Comparison of ENCODE assay signal across 19 mouse cellular contexts in the genomic region with DNA sequence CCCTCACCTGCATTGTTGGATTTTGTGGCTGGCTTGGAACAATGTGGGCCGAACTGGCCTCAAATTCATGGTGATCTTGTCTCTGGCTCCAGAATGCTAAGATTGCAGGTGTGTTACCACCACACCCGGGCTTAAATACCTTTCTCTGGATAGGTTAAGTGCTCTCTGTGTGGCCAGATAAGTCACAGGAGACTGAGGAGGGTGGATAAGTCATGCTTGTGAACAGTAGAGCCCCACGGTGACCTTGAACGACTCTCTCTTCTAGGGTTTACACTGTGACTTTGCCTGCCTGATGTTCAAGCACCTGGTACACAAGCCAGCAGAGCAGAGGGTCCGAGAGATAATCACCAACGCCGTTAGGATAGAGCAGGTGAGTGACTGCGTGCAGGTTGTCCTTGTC. TPM values are rescaled to one million over a fixed set of nuclear protein-coding genes. Genes with fewer than 3 reads are reported as not detected.
DNase-seq lines count a peak whose midpoint lies in the region; ATAC-seq and TF ChIP-seq lines count a peak whose summit lies in the region.
"Had no signal": no experiment of that assay in that cellular context is flagged by ENCODE, and none has a peak within 500 bp of the region (broad histone marks: within the 10 kb centered on the region; RNA-seq: fewer than 3 reads in every experiment).

No protein-coding gene starts in this region.

- no peaks in the 10 kb centered on the region for H3K27me3 ChIP-seq in erythroblast, embryonic 14.5 days (ENCODE audit: control insufficient read depth)
- H3K27me3 ChIP-seq in intestine, embryonic 15.5 days (replicated peaks): no peaks in the 10 kb centered on the region
- H3K27me3 ChIP-seq in intestine, postnatal 0 days (replicated peaks; ENCODE audit: control insufficient read depth, insufficient read depth, low read length): no peaks in the 10 kb centered on the region
- no peaks in the 10 kb centered on the region for H3K27me3 ChIP-seq in liver, embryonic 12.5 days (replicated peaks)
- H3K27me3 ChIP-seq: hindbrain, embryonic 12.5 days; kidney, embryonic 15.5 days; limb, embryonic 12.5 days; stomach, embryonic 15.5 days had no signal

- H3K9ac ChIP-seq in intestine, embryonic 15.5 days: no peak overlapping the region
- H3K9ac ChIP-seq in intestine, postnatal 0 days (ENCODE audit: low read depth, low read length): no peak overlapping the region
- peak overlapping the region; percentile 40; the same call in 1 of the 2 replicates for H3K9ac ChIP-seq in ES-E14 (ENCODE audit: insufficient read depth, low read depth, low read length, poor library complexity, severe bottlenecking)
- H3K9ac ChIP-seq in liver, embryonic 12.5 days: peak overlapping the region; percentile 84
- H3K9ac ChIP-seq: hindbrain, embryonic 12.5 days; kidney, embryonic 15.5 days; limb, embryonic 12.5 days; stomach, embryonic 15.5 days had no signal

- TF ChIP-seq CTCF in intestine, postnatal 0 days (IDR thresholded peaks at IDR 0.05; ENCODE audit: low read depth): no peak

- peaks cover 49% of the 10 kb centered on the region for H3K4me1 ChIP-seq in erythroblast, embryonic 14.5 days (ENCODE audit: control insufficient read depth)
- H3K4me1 ChIP-seq in intestine, embryonic 15.5 days (replicated peaks): peaks cover 22% of the 10 kb centered on the region
- H3K4me1 ChIP-seq in intestine, postnatal 0 days (replicated peaks; ENCODE audit: control insufficient read depth, insufficient read depth, low read length): 0 out of 2 replicates have a peak, but pooled peaks cover 5% of the 10 kb centered on the region
- H3K4me1 ChIP-seq in ES-E14 (ENCODE audit: control insufficient read depth in 2 of 2, insufficient read depth in 2 of 2, low read length in 2 of 2, poor library complexity in 1 of 2): peaks cover 3 to 8% of the 10 kb centered on the region in 2 experiments; a peak in 3 of 4 replicates
- peaks cover 76% of the 10 kb centered on the region for H3K4me1 ChIP-seq in liver, embryonic 12.5 days

- H3K27ac ChIP-seq in intestine, embryonic 15.5 days: no peak overlapping the region
- H3K27ac ChIP-seq in intestine, postnatal 0 days (ENCODE audit: low read depth, low read length): no peak overlapping the region
- H3K27ac ChIP-seq in ES-E14 (ENCODE audit: insufficient read depth, low read depth, low read length, poor library complexity, severe bottlenecking): no peak overlapping the region
- H3K27ac ChIP-seq in liver, embryonic 12.5 days: peak overlapping the region; percentile 87
- H3K27ac ChIP-seq: hindbrain, embryonic 12.5 days; kidney, embryonic 15.5 days; limb, embryonic 12.5 days; stomach, embryonic 15.5 days had no signal

- DNase-seq in ES-E14 (ENCODE audit: low read depth, low spot score): no peak
- DNase-seq in cerebellum, adult 11 months: no peak
- DNase-seq: adrenal gland, adult 8-10 months; cerebellum, adult 8-10 months; gastrocnemius, postnatal 36 days; lung, postnatal 36 days; midbrain, embryonic 14.5 days; spleen, adult 18-20 months; thymus, postnatal 14 days had no signal

- 0 out of 2 replicates have a peak overlapping the region, but pooled peaks have one; percentile 6 for H3K4me2 ChIP-seq in intestine, embryonic 15.5 days (replicated peaks)
- no peak overlapping the region for H3K4me2 ChIP-seq in intestine, postnatal 0 days (replicated peaks; ENCODE audit: low read depth)
- peak overlapping the region; percentile 85 for H3K4me2 ChIP-seq in liver, embryonic 12.5 days
- H3K4me2 ChIP-seq: hindbrain, embryonic 12.5 days; stomach, embryonic 15.5 days had no signal

- no peak for ATAC-seq in erythroblast, adult 5-6 weeks (replicated peaks; ENCODE audit: low FRiP score, poor library complexity, severe bottlenecking)
- ATAC-seq in intestine, embryonic 15.5 days: no peak
- no peak for ATAC-seq in intestine, postnatal 0 days
- ATAC-seq in liver, embryonic 12.5 days: no peak
- ATAC-seq in inflammation-experienced regulatory T-cells, adult 6 months: no peak

- no peaks in the 10 kb centered on the region for H3K9me3 ChIP-seq in erythroblast, embryonic 14.5 days (ENCODE audit: control insufficient read depth, low read length)
- no peaks in the 10 kb centered on the region for H3K9me3 ChIP-seq in intestine, embryonic 15.5 days
- H3K9me3 ChIP-seq in intestine, postnatal 0 days (ENCODE audit: control insufficient read depth): no peaks in the 10 kb centered on the region
- no peaks in the 10 kb centered on the region for H3K9me3 ChIP-seq in ES-E14 (ENCODE audit: control insufficient read depth, insufficient read depth, low read depth, low read length)
- H3K9me3 ChIP-seq in liver, embryonic 12.5 days (replicated peaks): no peaks in the 10 kb centered on the region
- H3K9me3 ChIP-seq: hindbrain, embryonic 12.5 days; kidney, embryonic 15.5 days; limb, embryonic 12.5 days; stomach, embryonic 15.5 days had no signal

- WGBS in intestine, embryonic 15.5 days: 73% methylated on average over 8 of the region's 8 CpGs
- WGBS in intestine, postnatal 0 days: 69% methylated on average over 8 of the region's 8 CpGs
- 83% methylated on average over 8 of the region's 8 CpGs for WGBS in liver, embryonic 12.5 days (ENCODE audit: insufficient replicate concordance)

- in situ Hi-C loops in ES-E14 (cut with MboI; ENCODE audit: low sequenced_read_pairs in 2 of 2, unreplicated experiment in 2 of 2): loop anchor here (10.0 kb wide), 2 partner anchors 232 to 242 kb away; no protein-coding TSS in a partner anchor

- H3K36me3 ChIP-seq in erythroblast, embryonic 14.5 days (ENCODE audit: control insufficient read depth): peaks cover 92% of the 10 kb centered on the region
- H3K36me3 ChIP-seq in intestine, embryonic 15.5 days: peaks cover 2% of the 10 kb centered on the region
- 0 out of 2 replicates have a peak, but pooled peaks cover 3% of the 10 kb centered on the region for H3K36me3 ChIP-seq in intestine, postnatal 0 days (ENCODE audit: control insufficient read depth, insufficient read depth)
- peaks cover 39% of the 10 kb centered on the region for H3K36me3 ChIP-seq in ES-E14 (ENCODE audit: control insufficient read depth, insufficient read depth, low read length, poor library complexity, severe bottlenecking)
- peaks cover 72% of the 10 kb centered on the region for H3K36me3 ChIP-seq in liver, embryonic 12.5 days

- H3K4me3 ChIP-seq in erythroblast, embryonic 14.5 days (replicated peaks): peak overlapping the region; percentile 100
- no peak overlapping the region for H3K4me3 ChIP-seq in intestine, embryonic 15.5 days (replicated peaks)
- H3K4me3 ChIP-seq in intestine, postnatal 0 days (ENCODE audit: low read depth, low read length): no peak overlapping the region
- peak overlapping the region in 1 of 2 experiments; percentile 30; a peak in 2 of 4 replicates for H3K4me3 ChIP-seq in ES-E14 (ENCODE audit: insufficient read depth in 1 of 2, low read depth in 1 of 2, low read length in 2 of 2, poor library complexity in 1 of 2, severe bottlenecking in 1 of 2)
- peak overlapping the region; percentile 77 for H3K4me3 ChIP-seq in liver, embryonic 12.5 days
- H3K4me3 ChIP-seq: hindbrain, embryonic 12.5 days; kidney, embryonic 15.5 days; limb, embryonic 12.5 days; stomach, embryonic 15.5 days had no signal

TF ChIP-seq in ES-E14, 5 proteins besides CTCF, POLR2A, EP300 and RAD21:
- TF ChIP-seq ZC3H11A (IDR thresholded peaks at IDR 0.05; ENCODE audit: borderline replicate concordance, low read depth, low read length) (no peak), CHD2 (IDR thresholded peaks at IDR 0.05; ENCODE audit: low read depth, low read length) (no peak), MAFK (IDR thresholded peaks at IDR 0.05; ENCODE audit: insufficient read depth, low read depth, low read length) (no peak), HCFC1 (IDR thresholded peaks at IDR 0.05; ENCODE audit: borderline replicate concordance, insufficient read depth, low read length) (no peak), ZNF384 (IDR thresholded peaks at IDR 0.05; ENCODE audit: low read depth, low read length) (no peak)

RNA-seq across cellular contexts. Expression of a gene that starts 4.4 kb away (rescaled TPM):
- polyA plus RNA-seq in erythroblast, embryonic 14.5 days (2012): 77.0 and 84.2 TPM in 2 replicates
- 113 and 145 TPM in 2 replicates for total RNA-seq in erythroblast, adult 5-6 weeks (2015; ENCODE audit: low replicate concordance)
- 150 and 198 TPM in 2 replicates for total RNA-seq in erythroblast, adult 5-6 weeks (2017; ENCODE audit: low replicate concordance)
- polyA plus RNA-seq in intestine, embryonic 15.5 days (2015; fragmentation: Nextera tagmentation; extraction: Ambion mirVana): 161 and 178 TPM in 2 replicates
- 36.9 and 37.4 TPM in 2 replicates for polyA plus RNA-seq in intestine, postnatal 0 days (2015; fragmentation: Nextera tagmentation; extraction: Ambion mirVana)
- total RNA-seq in ES-E14 (2012; rRNA removed): 98.6 and 112 TPM in 2 replicates
- 531 and 552 TPM in 2 replicates for polyA plus RNA-seq in liver, embryonic 12.5 days (2016; fragmentation: Nextera tagmentation; extraction: Ambion mirVana)
- polyA plus RNA-seq in inflammation-experienced regulatory T-cells, adult 6 months (2017; shearing (Covaris generic)): 100 to 1,000 TPM in 1 of 3 experiments, 10 to 100 TPM in 2; 41.3 to 492 (median 44.8) TPM

RNA-seq across cellular contexts. Expression of a gene that starts 30.8 kb away (rescaled TPM):
- polyA plus RNA-seq in erythroblast, embryonic 14.5 days (2012): not detected in 2 replicates
- total RNA-seq in erythroblast, adult 5-6 weeks (2015; ENCODE audit: low replicate concordance): not detected in 2 replicates
- total RNA-seq in erythroblast, adult 5-6 weeks (2017; ENCODE audit: low replicate concordance): not detected in 2 replicates
- 2.1 and 2.3 TPM in 2 replicates for polyA plus RNA-seq in intestine, embryonic 15.5 days (2015; fragmentation: Nextera tagmentation; extraction: Ambion mirVana)
- 1.3 and 1.7 TPM in 2 replicates for polyA plus RNA-seq in intestine, postnatal 0 days (2015; fragmentation: Nextera tagmentation; extraction: Ambion mirVana)
- total RNA-seq in ES-E14 (2012; rRNA removed): not detected in 2 replicates
- 0.56 and 1.0 TPM in 2 replicates for polyA plus RNA-seq in liver, embryonic 12.5 days (2016; fragmentation: Nextera tagmentation; extraction: Ambion mirVana)
- not detected for polyA plus RNA-seq in inflammation-experienced regulatory T-cells, adult 6 months (2017; shearing (Covaris generic))

Comparison
In these comparisons a context has a peak if more than half of its experiments do, and no peak if none do; other contexts are left out.
1. H3K4me3 ChIP-seq: peak in erythroblast, embryonic 14.5 days (single experiment) and liver, embryonic 12.5 days (single experiment); none in intestine, embryonic 15.5 days (single experiment) and intestine, postnatal 0 days (single experiment).
2. H3K9ac ChIP-seq: peak in ES-E14 (single experiment) and liver, embryonic 12.5 days (single experiment); none in intestine, embryonic 15.5 days (single experiment) and intestine, postnatal 0 days (single experiment).